ENCODE assay signal across 12 mouse cellular contexts in the genomic region with DNA sequence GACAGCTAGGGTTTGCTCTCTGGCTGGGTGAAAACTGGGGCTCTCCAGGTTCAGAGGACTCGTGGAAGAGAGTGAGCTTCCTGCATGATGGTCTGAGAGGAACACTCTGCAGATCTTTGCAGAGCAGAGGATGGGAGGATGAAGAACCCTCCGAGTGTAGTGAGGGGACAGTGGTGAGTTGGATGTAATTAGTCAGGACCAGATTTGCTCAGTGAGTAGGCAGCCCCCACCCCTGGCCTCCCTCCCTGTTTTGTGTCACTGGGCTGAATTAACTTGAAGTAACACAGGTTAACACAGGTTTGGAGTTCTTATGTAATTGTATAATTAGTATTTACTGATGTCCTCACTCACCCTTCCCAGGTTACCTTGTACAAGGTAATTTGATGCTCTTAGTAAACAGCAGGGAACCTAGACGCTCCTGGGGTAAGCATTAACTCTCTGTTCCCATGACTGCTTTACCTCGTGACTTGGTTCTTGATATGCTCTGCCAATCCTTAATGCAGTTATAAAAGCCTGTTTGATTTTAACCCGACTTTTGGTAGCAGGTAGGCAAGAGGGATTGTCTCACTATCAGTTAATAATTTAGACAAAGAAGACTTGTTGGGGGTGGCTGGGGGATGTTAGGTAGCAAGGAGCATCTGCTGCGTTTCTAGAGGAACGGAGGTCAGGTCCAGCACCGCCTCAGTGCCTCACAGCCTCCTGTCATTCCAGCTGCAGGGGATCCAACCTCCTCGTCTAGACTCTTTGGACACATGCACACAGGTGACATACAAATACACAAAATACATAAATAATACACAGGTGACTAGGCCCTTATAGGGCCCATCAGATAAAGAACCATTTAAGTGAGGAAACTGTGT.
DNase-seq lines count a peak whose midpoint lies in the region; ATAC-seq and TF ChIP-seq lines count a peak whose summit lies in the region.
"Had no signal": no experiment of that assay in that cellular context is flagged by ENCODE, and none has a peak within 500 bp of the region (broad histone marks: within the 10 kb centered on the region; RNA-seq: fewer than 3 reads in every experiment).

No protein-coding gene starts in this region.

- WGBS in forebrain, embryonic 13.5 days, result 46% methylated on average over 9 of the region's 9 CpGs
- 52% methylated on average over 9 of the region's 9 CpGs for WGBS in forebrain, embryonic 11.5 days
- WGBS in kidney, adult 2 months, result 39% methylated on average over 9 of the region's 9 CpGs
- 40% methylated on average over 9 of the region's 9 CpGs for WGBS in large intestine, adult 2 months

- no peak overlapping the region for H3K27ac ChIP-seq in forebrain, embryonic 13.5 days
- no peak overlapping the region for H3K27ac ChIP-seq in forebrain, embryonic 11.5 days (ENCODE audit: low read depth, low read length)
- peak overlapping the region; percentile 95 for H3K27ac ChIP-seq in kidney, adult 2 months (ENCODE audit: insufficient read depth, low read depth, low read length)

- no peak overlapping the region for H3K4me3 ChIP-seq in forebrain, embryonic 13.5 days
- H3K4me3 ChIP-seq in forebrain, embryonic 11.5 days (ENCODE audit: low read depth, low read length), result no peak overlapping the region
- no peak overlapping the region for H3K4me3 ChIP-seq in kidney, adult 2 months (ENCODE audit: insufficient read depth, low read depth, low read length)
- H3K4me3 ChIP-seq: erythroblast, embryonic 14.5 days had no signal

- no peak overlapping the region for H3K4me2 ChIP-seq in forebrain, embryonic 13.5 days
- no peak overlapping the region for H3K4me2 ChIP-seq in forebrain, embryonic 11.5 days (ENCODE audit: low read depth, low read length, severe bottlenecking)
- H3K4me2 ChIP-seq: lung, embryonic 14.5 days had no signal

- H3K36me3 ChIP-seq in forebrain, embryonic 13.5 days (ENCODE audit: poor library complexity, severe bottlenecking), result no peaks in the 10 kb centered on the region
- no peaks in the 10 kb centered on the region for H3K36me3 ChIP-seq in forebrain, embryonic 11.5 days (ENCODE audit: control insufficient read depth, insufficient read depth, low read length)
- H3K36me3 ChIP-seq in kidney, adult 2 months (ENCODE audit: control insufficient read depth, insufficient read depth, low read length), result no peaks in the 10 kb centered on the region

- no peaks in the 10 kb centered on the region for H3K9me3 ChIP-seq in forebrain, embryonic 13.5 days (replicated peaks)
- no peaks in the 10 kb centered on the region for H3K9me3 ChIP-seq in forebrain, embryonic 11.5 days (ENCODE audit: control insufficient read depth, low read length)

- H3K9ac ChIP-seq in forebrain, embryonic 13.5 days, result no peak overlapping the region
- no peak overlapping the region for H3K9ac ChIP-seq in forebrain, embryonic 11.5 days (ENCODE audit: low read length)
- H3K9ac ChIP-seq: lung, embryonic 14.5 days had no signal

- DNase-seq in forebrain, embryonic 11.5 days (ENCODE audit: low spot score), result no peak
- peak; percentile 34 for DNase-seq in R1 (ENCODE audit: low read depth, low spot score)
- peak; percentile 95 for DNase-seq in kidney, adult 2 months
- DNase-seq in large intestine, adult 2 months (ENCODE audit: low read depth, low spot score), result peak; percentile 43
- DNase-seq in cerebellum, adult 8-10 months, result no peak
- no peak for DNase-seq in retina, postnatal 1 day
- no peak for DNase-seq in layer of hippocampus, adult 11-12 months (ENCODE audit: low spot score)
- DNase-seq: adrenal gland, postnatal 14 days; heart, postnatal 10 days; lung, embryonic 14.5 days had no signal

- no peak for TF ChIP-seq POLR2A in kidney, adult 2 months (IDR thresholded peaks at IDR 0.05; ENCODE audit: low read depth, low read length)

- peaks cover 16% of the 10 kb centered on the region for H3K4me1 ChIP-seq in forebrain, embryonic 13.5 days
- H3K4me1 ChIP-seq in forebrain, embryonic 11.5 days (replicated peaks; ENCODE audit: control insufficient read depth, insufficient read depth, low read length), result peaks cover 12% of the 10 kb centered on the region
- peaks cover 54% of the 10 kb centered on the region for H3K4me1 ChIP-seq in kidney, adult 2 months (ENCODE audit: control insufficient read depth, insufficient read depth, low read length)

- TF ChIP-seq CTCF in kidney, adult 2 months (conservative IDR thresholded peaks at IDR 0.05; ENCODE audit: insufficient read depth, insufficient read length, low read depth, low read length), result no peak

- peaks cover 27% of the 10 kb centered on the region for H3K27me3 ChIP-seq in forebrain, embryonic 13.5 days
- H3K27me3 ChIP-seq in forebrain, embryonic 11.5 days (ENCODE audit: control insufficient read depth, insufficient read depth, low read length), result peaks cover 2% of the 10 kb centered on the region; the same call in 1 of the 2 replicates
- no peaks in the 10 kb centered on the region for H3K27me3 ChIP-seq in kidney, adult 2 months (replicated peaks; ENCODE audit: control insufficient read depth, insufficient read depth, low read length)

- 0 out of 2 replicates have a peak, but pooled peaks have one; percentile 19 for ATAC-seq in forebrain, embryonic 13.5 days
- ATAC-seq in forebrain, embryonic 11.5 days (replicated peaks; ENCODE audit: low FRiP score), result no peak

Comparison
In these comparisons a context has a peak if more than half of its experiments do, and no peak if none do; other contexts are left out.
1. DNase-seq: peak in R1 (single experiment), kidney, adult 2 months (single experiment) and large intestine, adult 2 months (single experiment); none in forebrain, embryonic 11.5 days (single experiment), cerebellum, adult 8-10 months (single experiment), retina, postnatal 1 day (single experiment) and layer of hippocampus, adult 11-12 months (single experiment).